Mouse (Mus musculus) liver, embryonic 16.5 days (tissue): ENCODE data around the gene Mlx. TPM values are rescaled to one million over a fixed set of nuclear protein-coding genes. Genes with fewer than 3 reads are reported as not detected.

Experiments used
- ATAC-seq: fragments of 200-750 bp; cut with Nextera tagmentation; 2 replicates; pipeline ENCODE4 v1.8.0; 2017; ENCODE audit warnings: low read depth, mild to moderate bottlenecking, moderate number of reproducible peaks, moderate library complexity
- H3K27ac ChIP-seq: fragments of 300-500 bp; sonication (generic); 2 replicates; pipeline ENCODE4 v1.5.1; 2014; ENCODE audit warnings: mild to moderate bottlenecking, low read length
- H3K27me3 ChIP-seq: fragments of 300-500 bp; sonication (generic); 2 replicates; pipeline ENCODE4 v1.6.1; 2014; ENCODE audit warnings: low read depth, low read length, mixed read lengths; ENCODE audit not compliant: control insufficient read depth, insufficient read depth
- H3K36me3 ChIP-seq: fragments of 300-500 bp; sonication (generic); 2 replicates; pipeline ENCODE4 v1.6.1; 2014; ENCODE audit warnings: mild to moderate bottlenecking; ENCODE audit not compliant: control insufficient read depth, insufficient read depth
- H3K4me1 ChIP-seq: fragments of 300-500 bp; sonication (generic); 2 replicates; pipeline ENCODE4 v1.6.1; 2014; ENCODE audit warnings: low read depth, low read length, mixed read lengths; ENCODE audit not compliant: control insufficient read depth
- H3K4me2 ChIP-seq: fragments of 300-500 bp; sonication (generic); 2 replicates; pipeline ENCODE4 v1.6.1; 2014; ENCODE audit warnings: low read depth, low read length, mixed read lengths
- H3K4me3 ChIP-seq: fragments of 300-500 bp; sonication (generic); 2 replicates; pipeline ENCODE4 v1.5.1; 2014; ENCODE audit warnings: low read depth, mild to moderate bottlenecking, low read length
- H3K9ac ChIP-seq: fragments of 300-500 bp; sonication (generic); 2 replicates; pipeline ENCODE4 v1.6.1; 2014; ENCODE audit warnings: low read depth, low read length
- H3K9me3 ChIP-seq: fragments of 300-500 bp; sonication (generic); replicated peaks from 2 replicates; pipeline ENCODE4 v1.6.1; 2016; ENCODE audit warnings: low read length; ENCODE audit not compliant: control insufficient read depth
- WGBS: fragments of 180-500 bp; shearing (Covaris S2); extraction: QIAGEN DNeasy Blood & Tissue Kit; methylation state at CpG from one replicate; pipeline ENCODE4 v1.1.7; 2014; ENCODE audit not compliant: insufficient replicate concordance; 5-methylcytosine and 5-hydroxymethylcytosine counted together
- polyA plus RNA-seq: library from polyadenylated mRNA; unstranded; fragments of >200 nt; fragmentation: Nextera tagmentation; extraction: Ambion mirVana; gene quantifications from 2 replicates; pipeline ENCODE4 v1.2.1, GENCODE M21; 2015

Gene Mlx
- polyA plus RNA-seq, 1 experiment from 2014 or later = 23.8 TPM

DNA sequence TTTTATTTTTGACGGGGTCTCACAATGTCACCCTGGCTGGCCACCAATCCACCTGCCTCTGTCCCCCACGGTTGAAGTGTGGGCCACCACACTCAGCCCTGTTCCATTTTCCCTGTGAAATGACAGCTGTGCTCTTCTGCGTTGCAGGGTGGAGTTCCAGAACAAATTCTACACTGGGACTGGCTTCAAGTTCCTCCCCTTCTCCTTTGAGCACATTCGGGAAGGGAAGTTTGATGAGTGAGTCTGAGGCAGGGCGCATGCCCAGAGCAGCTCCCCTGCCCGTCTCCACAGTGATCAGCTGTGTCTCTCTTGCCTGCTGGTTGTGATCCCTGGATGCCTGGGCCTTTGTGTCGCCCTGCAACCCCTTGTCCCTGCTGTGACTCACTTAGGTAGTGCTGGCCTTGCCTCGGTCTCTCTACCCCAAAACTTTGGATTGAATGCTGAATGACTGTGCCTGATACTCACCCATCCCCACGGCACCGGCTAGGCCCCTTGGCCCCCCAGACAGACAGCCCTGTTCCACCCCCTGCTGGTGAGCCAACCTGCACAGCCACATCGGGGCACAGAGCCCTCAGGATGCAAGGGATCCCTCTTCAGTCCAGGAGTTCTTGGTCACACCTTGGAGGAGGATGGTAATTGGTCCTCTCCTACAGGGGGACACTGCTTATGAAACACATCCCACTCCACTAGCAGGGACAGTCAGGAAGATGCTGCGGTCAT, 24.8 kb upstream of the Mlx start:
- H3K27me3 ChIP-seq = no peaks in the 10 kb centered on the region
- H3K9me3 ChIP-seq = no peaks in the 10 kb centered on the region
- H3K4me2 ChIP-seq = no peak overlapping the region
- H3K9ac ChIP-seq = no peak overlapping the region; the same call in 1 of the 2 replicates
- ATAC-seq = no peak
- peak overlapping the region; percentile 100 for H3K27ac ChIP-seq
- peaks cover 60% of the 10 kb centered on the region for H3K4me1 ChIP-seq
- WGBS = 66% methylated on average over 12 of the region's 12 CpGs
- H3K36me3 ChIP-seq = peaks cover 8% of the 10 kb centered on the region
- no peak overlapping the region for H3K4me3 ChIP-seq

DNA sequence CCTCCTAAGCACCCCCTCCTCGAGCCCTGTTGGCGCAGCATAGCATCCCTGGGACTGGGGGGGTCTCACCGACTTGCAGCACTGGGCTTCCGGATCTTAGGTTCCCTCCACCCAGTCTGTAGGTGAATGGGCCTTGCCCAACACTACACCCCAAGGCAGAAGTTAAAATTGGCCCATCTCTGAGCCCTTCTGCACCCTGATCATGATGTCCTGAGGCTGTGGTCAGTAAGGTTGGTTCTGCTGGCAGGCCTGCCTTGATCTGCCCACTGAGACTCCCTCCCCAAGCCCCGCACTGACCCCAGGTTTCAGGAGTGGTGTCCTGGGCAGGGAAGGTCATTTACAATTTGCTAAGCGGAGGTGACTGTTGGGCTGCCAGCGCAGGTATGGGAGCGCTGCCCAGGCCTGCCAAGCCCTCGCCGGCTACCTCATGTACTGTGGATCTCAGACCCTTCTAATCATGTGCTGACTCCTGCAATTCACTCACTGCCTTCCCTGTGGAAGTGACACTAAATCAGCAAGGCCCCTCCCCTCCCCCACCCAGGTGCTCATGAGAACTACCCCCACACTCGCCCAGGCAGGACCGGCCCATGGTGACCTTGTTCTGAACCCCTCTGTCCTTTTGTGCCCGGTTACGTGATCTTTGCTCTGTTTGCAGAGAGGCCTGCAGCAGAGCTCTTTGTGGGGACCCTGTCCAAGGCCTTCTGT, 24.0 kb upstream of the Mlx start:
- no peaks in the 10 kb centered on the region for H3K27me3 ChIP-seq
- no peak; the same call in 1 of the 2 replicates for ATAC-seq
- peaks cover 54% of the 10 kb centered on the region for H3K4me1 ChIP-seq
- H3K9ac ChIP-seq = peak overlapping the region; percentile 69
- H3K27ac ChIP-seq = peak overlapping the region; percentile 100
- peak overlapping the region; percentile 49 for H3K4me2 ChIP-seq
- 52% methylated on average over 14 of the region's 14 CpGs for WGBS
- H3K4me3 ChIP-seq = peak overlapping the region; percentile 7
- no peaks in the 10 kb centered on the region for H3K9me3 ChIP-seq
- peaks cover 5% of the 10 kb centered on the region for H3K36me3 ChIP-seq

GRCm38 (mm10) chr11:101063676-101064327, 23.3 kb upstream of the Mlx start:
- peak overlapping the region; percentile 49 for H3K4me2 ChIP-seq
- no peaks in the 10 kb centered on the region for H3K27me3 ChIP-seq
- H3K9ac ChIP-seq = peak overlapping the region; percentile 69
- WGBS = 3% methylated on average over 12 of the region's 12 CpGs
- peaks cover 5% of the 10 kb centered on the region for H3K36me3 ChIP-seq
- no peaks in the 10 kb centered on the region for H3K9me3 ChIP-seq
- peak overlapping the region; percentile 35 for H3K4me3 ChIP-seq
- peak overlapping the region; percentile 100 for H3K27ac ChIP-seq
- peaks cover 49% of the 10 kb centered on the region for H3K4me1 ChIP-seq
- ATAC-seq = peak; percentile 94

DNA sequence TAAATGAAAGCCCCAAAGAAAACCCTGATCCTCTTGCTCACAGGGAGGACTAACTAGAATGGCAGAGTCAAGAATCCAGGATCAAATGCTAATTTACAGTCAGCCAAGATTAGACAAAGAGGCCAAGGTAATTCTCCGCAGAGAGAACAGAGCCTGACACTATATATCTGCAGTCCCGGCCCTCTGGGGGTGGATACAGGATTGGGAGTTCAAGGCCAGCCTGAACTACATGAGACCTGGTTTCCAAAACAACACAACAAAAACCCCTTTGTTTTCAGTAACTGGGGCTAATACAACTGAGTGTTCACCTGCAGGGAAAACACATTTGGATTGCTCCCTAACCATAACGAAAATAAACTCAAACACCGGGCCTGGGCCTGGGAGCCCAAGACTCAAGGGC, 22.6 kb upstream of the Mlx start:
- Histone ChIP-seq H3K9ac (peak overlapping the region; percentile 69), H3K4me2 (peak overlapping the region; percentile 49), H3K9me3 (no peaks in the 10 kb centered on the region), H3K27ac (peak overlapping the region; percentile 100), H3K27me3 (no peaks in the 10 kb centered on the region), H3K4me3 (no peak overlapping the region), H3K4me1 (peaks cover 55% of the 10 kb centered on the region), H3K36me3 (peaks cover 5% of the 10 kb centered on the region)
- WGBS = 57% methylated on average over 4 of the region's 4 CpGs
- ATAC-seq = no peak

DNA sequence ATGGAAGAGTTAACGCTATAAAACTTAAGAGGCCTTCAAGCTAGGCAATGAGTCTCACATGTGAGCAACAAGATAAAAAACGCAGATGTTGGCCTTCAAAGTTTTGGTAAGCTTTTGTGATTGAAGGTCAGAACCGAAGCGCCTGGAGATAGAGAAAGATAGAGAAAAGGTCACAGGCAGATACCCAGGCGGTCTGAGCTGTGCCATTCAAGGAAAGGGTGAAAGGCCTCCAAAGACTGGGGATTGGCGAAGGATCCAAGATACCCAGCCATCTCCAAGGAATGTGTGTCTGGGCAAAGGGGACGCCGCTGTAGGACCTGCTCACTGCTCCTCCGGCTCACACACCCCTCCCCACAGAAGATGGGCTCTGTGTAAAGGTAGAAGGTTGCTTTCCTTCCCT, 22.1 kb upstream of the Mlx start:
- ATAC-seq = no peak
- Histone ChIP-seq H3K4me2 (no peak overlapping the region), H3K4me1 (peaks cover 58% of the 10 kb centered on the region), H3K9ac (no peak overlapping the region), H3K9me3 (no peaks in the 10 kb centered on the region), H3K4me3 (no peak overlapping the region), H3K36me3 (peaks cover 5% of the 10 kb centered on the region), H3K27me3 (no peaks in the 10 kb centered on the region), H3K27ac (peak overlapping the region; percentile 100)
- WGBS = 59% methylated on average over 9 of the region's 9 CpGs

- peak overlapping the region; percentile 64 for H3K4me2 ChIP-seq
- no peaks in the 10 kb centered on the region for H3K9me3 ChIP-seq
- H3K4me1 ChIP-seq = peaks cover 64% of the 10 kb centered on the region
- H3K9ac ChIP-seq = peak overlapping the region; percentile 15; the same call in 1 of the 2 replicates
- H3K36me3 ChIP-seq = peaks cover 5% of the 10 kb centered on the region
- ATAC-seq = no peak
- H3K27me3 ChIP-seq = peaks cover 11% of the 10 kb centered on the region
- H3K4me3 ChIP-seq = peak overlapping the region; percentile 44
- 16% methylated on average over 18 of the region's 18 CpGs for WGBS
- H3K27ac ChIP-seq = peak overlapping the region; percentile 100; the same call in 1 of the 2 replicates
These were observed 20.3 kb upstream of the Mlx start for GRCm38 (mm10) chr11:101066549-101067412.

GRCm38 (mm10) chr11:101069391-101070188, 17.5 kb upstream of the Mlx start, which contains the start of gene Naglu:
Gene Naglu (plus strand): TSS chr11:101070012.
- Histone ChIP-seq H3K27ac (peak within 1 kb of the TSS; percentile 30; the same call in 1 of the 2 replicates), H3K4me1 (peaks cover 38% of the 10 kb centered on the region), H3K4me3 (peak within 1 kb of the TSS; percentile 79), H3K9ac (peak within 1 kb of the TSS; percentile 74), H3K27me3 (peaks cover 11% of the 10 kb centered on the region), H3K4me2 (peak within 1 kb of the TSS; percentile 100), H3K9me3 (no peaks in the 10 kb centered on the region), H3K36me3 (no peaks in the 10 kb centered on the region)
- ATAC-seq = peak; percentile 89
- 3% methylated on average over 35 of the region's 35 CpGs for WGBS

GRCm38 (mm10) chr11:101070189-101070527, 16.9 kb upstream of the Mlx start:
- peaks cover 32% of the 10 kb centered on the region for H3K4me1 ChIP-seq
- peak; percentile 69 for ATAC-seq

More at GRCm38 (mm10) chr11:101070189-101070527, 16.9 kb upstream of the Mlx start:
- Histone ChIP-seq H3K4me2 (peak overlapping the region; percentile 100), H3K9me3 (no peaks in the 10 kb centered on the region), H3K4me3 (peak overlapping the region; percentile 79), H3K9ac (peak overlapping the region; percentile 74), H3K27ac (peak overlapping the region; percentile 30; the same call in 1 of the 2 replicates), H3K27me3 (peaks cover 11% of the 10 kb centered on the region), H3K36me3 (no peaks in the 10 kb centered on the region)
- WGBS = 0% methylated on average over 36 of the region's 36 CpGs
